Comparison of ENCODE assay signal across 22 mouse cellular contexts in genomic region chr3:148558592-148559157, GRCm38 (mm10).
DNase-seq lines count a peak whose midpoint lies in the region; ATAC-seq and TF ChIP-seq lines count a peak whose summit lies in the region.
"Had no signal": no experiment of that assay in that cellular context is flagged by ENCODE, and none has a peak within 500 bp of the region (broad histone marks: within the 10 kb centered on the region; RNA-seq: fewer than 3 reads in every experiment).

No protein-coding gene starts in this region.

- 40% methylated on average over 5 of the region's 5 CpGs for WGBS in kidney, adult 2 months
- 64% methylated on average over 5 of the region's 5 CpGs for WGBS in kidney, embryonic 16.5 days
- WGBS in midbrain, embryonic 11.5 days, result 66% methylated on average over 5 of the region's 5 CpGs
- 60% methylated on average over 5 of the region's 5 CpGs for WGBS in midbrain, embryonic 16.5 days

- no peak overlapping the region for H3K9ac ChIP-seq in kidney, embryonic 16.5 days (replicated peaks; ENCODE audit: low read length)
- H3K9ac ChIP-seq in midbrain, embryonic 11.5 days (ENCODE audit: low read length), result no peak overlapping the region
- H3K9ac ChIP-seq in midbrain, embryonic 16.5 days (ENCODE audit: low read depth, low read length), result no peak overlapping the region
- H3K9ac ChIP-seq: embryonic facial prominence, embryonic 13.5 days; forebrain, embryonic 15.5 days; heart, embryonic 12.5 days had no signal

- H3K36me3 ChIP-seq in kidney, adult 2 months (ENCODE audit: control insufficient read depth, insufficient read depth, low read length), result no peaks in the 10 kb centered on the region
- no peaks in the 10 kb centered on the region for H3K36me3 ChIP-seq in kidney, embryonic 16.5 days (ENCODE audit: insufficient read depth, low read length)
- H3K36me3 ChIP-seq in midbrain, embryonic 11.5 days (ENCODE audit: control insufficient read depth, insufficient read depth, low read length), result no peaks in the 10 kb centered on the region
- no peaks in the 10 kb centered on the region for H3K36me3 ChIP-seq in midbrain, embryonic 16.5 days (ENCODE audit: control insufficient read depth, insufficient read depth, low read length)
- H3K36me3 ChIP-seq: embryonic facial prominence, embryonic 13.5 days; forebrain, embryonic 10.5 days; forebrain, embryonic 15.5 days; heart, embryonic 12.5 days had no signal

- DNase-seq in kidney, adult 2 months, result peak; percentile 74
- DNase-seq in midbrain, embryonic 11.5 days (ENCODE audit: low spot score, missing footprints), result peak; percentile 81
- DNase-seq in gonadal fat pad, adult 2 months (ENCODE audit: low read depth), result peak; percentile 60
- peak; percentile 35 to 37 for DNase-seq in kidney, postnatal 36 days
- DNase-seq: adrenal gland, adult 2 months; adrenal gland, postnatal 25 days; cerebellum, adult 11 months; cerebellum, adult 9-10 months; cerebellum, postnatal 25 days; gastrocnemius, postnatal 10 days; heart, postnatal 36 days had no signal

- no peak for TF ChIP-seq CTCF in kidney, adult 2 months (conservative IDR thresholded peaks at IDR 0.05; ENCODE audit: insufficient read depth, insufficient read length, low read depth, low read length)

- no peak overlapping the region for H3K27ac ChIP-seq in kidney, adult 2 months (ENCODE audit: insufficient read depth, low read depth, low read length)
- H3K27ac ChIP-seq in kidney, embryonic 16.5 days (ENCODE audit: low read length), result no peak overlapping the region
- no peak overlapping the region for H3K27ac ChIP-seq in midbrain, embryonic 11.5 days (ENCODE audit: low read depth, low read length)
- no peak overlapping the region for H3K27ac ChIP-seq in midbrain, embryonic 16.5 days (ENCODE audit: low read length)
- H3K27ac ChIP-seq: embryonic facial prominence, embryonic 13.5 days; forebrain, embryonic 10.5 days had no signal

- no peak for TF ChIP-seq POLR2A in kidney, adult 2 months (IDR thresholded peaks at IDR 0.05; ENCODE audit: low read depth, low read length)

- no peak for ATAC-seq in kidney, embryonic 16.5 days (ENCODE audit: low FRiP score, low TSS enrichment)
- ATAC-seq in midbrain, embryonic 11.5 days (ENCODE audit: low FRiP score), result no peak
- no peak for ATAC-seq in midbrain, embryonic 16.5 days
- no peak for ATAC-seq in monocyte, adult 5-6 weeks (replicated peaks; ENCODE audit: insufficient number of reproducible peaks, low FRiP score, low TSS enrichment, poor library complexity, severe bottlenecking)
- no peak for ATAC-seq in erythroid progenitor cell, adult 5-6 weeks (replicated peaks; ENCODE audit: low FRiP score, poor library complexity, severe bottlenecking)
- ATAC-seq: hindbrain, embryonic 16.5 days; inflammation-experienced regulatory T-cells, adult 6 months had no signal

- H3K4me2 ChIP-seq in kidney, embryonic 16.5 days (replicated peaks; ENCODE audit: low read depth, low read length), result no peak overlapping the region
- no peak overlapping the region for H3K4me2 ChIP-seq in midbrain, embryonic 11.5 days
- no peak overlapping the region for H3K4me2 ChIP-seq in midbrain, embryonic 16.5 days (ENCODE audit: low read length)
- H3K4me2 ChIP-seq: embryonic facial prominence, embryonic 13.5 days; heart, embryonic 12.5 days had no signal

- no peaks in the 10 kb centered on the region for H3K27me3 ChIP-seq in kidney, adult 2 months (replicated peaks; ENCODE audit: control insufficient read depth, insufficient read depth, low read length)
- no peaks in the 10 kb centered on the region for H3K27me3 ChIP-seq in kidney, embryonic 16.5 days (ENCODE audit: insufficient read depth, low read length)
- H3K27me3 ChIP-seq in midbrain, embryonic 11.5 days (ENCODE audit: control insufficient read depth, insufficient read depth, low read length), result no peaks in the 10 kb centered on the region
- no peaks in the 10 kb centered on the region for H3K27me3 ChIP-seq in midbrain, embryonic 16.5 days (ENCODE audit: control insufficient read depth, insufficient read depth, low read depth, low read length)
- H3K27me3 ChIP-seq: CH12.LX; embryonic facial prominence, embryonic 13.5 days; forebrain, embryonic 15.5 days; heart, embryonic 12.5 days had no signal

- no peak overlapping the region for H3K4me3 ChIP-seq in kidney, adult 2 months (ENCODE audit: insufficient read depth, low read depth, low read length)
- H3K4me3 ChIP-seq in kidney, embryonic 16.5 days (ENCODE audit: low read length), result no peak overlapping the region
- H3K4me3 ChIP-seq in midbrain, embryonic 11.5 days (ENCODE audit: low read depth, low read length), result no peak overlapping the region
- no peak overlapping the region for H3K4me3 ChIP-seq in midbrain, embryonic 16.5 days (ENCODE audit: low read depth, low read length)
- H3K4me3 ChIP-seq: embryonic facial prominence, embryonic 13.5 days; forebrain, embryonic 10.5 days; forebrain, embryonic 15.5 days; heart, embryonic 12.5 days had no signal

- no peaks in the 10 kb centered on the region for H3K9me3 ChIP-seq in kidney, embryonic 16.5 days (ENCODE audit: low read length)
- H3K9me3 ChIP-seq in midbrain, embryonic 11.5 days (ENCODE audit: control insufficient read depth, low read length), result no peaks in the 10 kb centered on the region
- no peaks in the 10 kb centered on the region for H3K9me3 ChIP-seq in midbrain, embryonic 16.5 days (replicated peaks; ENCODE audit: control insufficient read depth, low read length, poor library complexity, severe bottlenecking)
- H3K9me3 ChIP-seq: embryonic facial prominence, embryonic 13.5 days; forebrain, embryonic 10.5 days; forebrain, embryonic 15.5 days; heart, embryonic 12.5 days had no signal

- H3K4me1 ChIP-seq in kidney, adult 2 months (ENCODE audit: control insufficient read depth, insufficient read depth, low read length), result no peaks in the 10 kb centered on the region
- H3K4me1 ChIP-seq in kidney, embryonic 16.5 days (ENCODE audit: insufficient read depth, low read length), result no peaks in the 10 kb centered on the region
- 0 out of 2 replicates have a peak, but pooled peaks cover 1% of the 10 kb centered on the region for H3K4me1 ChIP-seq in midbrain, embryonic 11.5 days (ENCODE audit: control insufficient read depth, insufficient read depth, low read length)
- H3K4me1 ChIP-seq in midbrain, embryonic 16.5 days (ENCODE audit: control insufficient read depth, insufficient read depth, low read length), result no peaks in the 10 kb centered on the region
- H3K4me1 ChIP-seq: embryonic facial prominence, embryonic 13.5 days; heart, embryonic 12.5 days had no signal
